Mouse (Mus musculus): ENCODE results near the gene Atg2a.

Gene Atg2a

DNA sequence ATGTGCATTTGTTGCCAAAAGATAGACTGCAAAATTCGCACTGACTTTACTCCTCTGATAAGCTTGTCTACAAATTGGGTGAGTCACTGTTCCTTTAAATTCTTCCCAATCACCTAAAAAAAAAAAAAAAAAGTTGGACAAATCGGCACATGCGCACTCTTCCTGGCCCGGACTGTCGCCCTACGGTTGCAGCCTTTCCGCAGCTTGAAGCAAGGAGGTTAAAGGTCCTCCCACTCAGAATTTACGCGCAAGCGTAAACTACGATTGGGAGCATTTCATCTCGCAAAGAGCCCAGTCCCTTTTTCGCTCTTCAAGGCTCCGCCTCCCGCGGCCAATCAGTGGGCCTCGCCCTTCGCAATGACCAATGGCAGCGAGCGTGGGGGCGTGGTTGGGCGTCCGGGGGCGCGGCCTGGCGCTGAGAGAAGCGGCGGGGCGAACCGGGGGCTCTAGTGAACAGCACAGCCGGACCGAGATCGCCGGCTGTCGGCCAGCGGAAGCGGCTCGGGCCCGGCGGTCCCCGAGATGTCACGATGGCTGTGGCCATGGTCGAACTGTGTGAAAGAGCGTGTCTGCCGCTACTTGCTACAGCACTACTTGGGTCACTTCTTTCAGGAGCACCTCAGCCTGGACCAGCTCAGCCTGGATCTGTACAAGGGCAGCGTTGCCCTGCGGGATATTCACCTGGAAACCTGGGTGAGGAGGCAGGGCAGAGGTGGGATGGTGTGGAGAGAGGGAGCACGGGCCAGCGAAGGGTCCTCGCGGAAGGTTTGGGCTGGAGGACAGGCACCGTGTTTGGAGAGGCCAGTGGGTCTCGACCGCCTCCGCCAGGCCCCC is at the start of gene Atg2a:
Atg2a (plus strand) TSS at position 395 of the 834 bp plus-strand sequence.
- DNase-seq (ENCODE audit: low read depth, low spot score), result peak; percentile 99

DNA sequence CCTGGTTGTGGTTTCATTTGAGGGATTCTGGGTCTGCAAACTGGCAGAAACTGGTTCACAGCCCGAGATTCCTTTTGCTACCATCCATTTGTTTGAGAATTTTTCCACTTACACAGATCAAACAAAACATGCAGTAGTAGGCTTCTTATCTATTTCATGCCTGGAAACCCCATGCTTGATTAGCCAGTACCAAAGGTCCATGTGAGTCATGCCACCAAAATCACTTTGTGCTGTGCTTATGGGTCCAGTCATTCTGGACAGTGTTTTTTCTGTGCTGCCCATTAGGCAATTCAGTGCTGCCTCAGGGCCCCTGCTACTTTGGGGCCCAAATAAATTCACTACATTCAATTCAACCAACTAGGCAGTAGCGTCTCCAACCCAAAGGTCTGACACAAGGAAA is 37.2 kb upstream of the Atg2a start:
- no peak for DNase-seq (ENCODE audit: low read depth, low spot score)

- DNase-seq (ENCODE audit: low read depth, low spot score), result no peak
Measured at GRCm38 (mm10) chr19:6206716-6207115, 34.8 kb upstream of the Atg2a start.

- no peak for DNase-seq (ENCODE audit: low read depth, low spot score)
Measured at GRCm38 (mm10) chr19:6216046-6216705, 25.3 kb upstream of the Atg2a start.

- DNase-seq (ENCODE audit: low read depth, low spot score), result no peak
Measured at GRCm38 (mm10) chr19:6218606-6219005, 22.9 kb upstream of the Atg2a start.

DNA sequence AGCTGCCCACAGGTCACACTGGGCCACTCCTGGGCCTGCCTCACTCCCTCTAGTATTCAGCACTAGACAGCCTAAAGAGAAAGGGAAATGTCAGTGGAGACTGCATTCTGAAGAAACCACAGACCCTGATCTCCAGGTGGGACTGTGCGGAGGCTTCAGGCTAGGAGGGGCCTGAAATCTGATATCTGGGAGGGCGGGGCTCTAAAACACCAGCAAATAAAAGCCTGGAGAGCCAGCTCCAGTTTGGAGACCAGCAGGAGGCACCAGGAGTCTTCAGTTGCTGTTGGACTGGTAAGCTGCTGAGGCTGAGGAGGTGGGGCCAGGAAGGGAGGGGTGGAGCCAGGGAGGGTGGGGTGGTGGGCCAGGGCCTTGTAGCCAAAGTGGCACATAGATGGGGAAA is 15.3 kb upstream of the Atg2a start, which contains the start of gene Gpha2:
Gpha2 (plus strand) TSS at position 246 of the 400 bp plus-strand sequence.
- DNase-seq (ENCODE audit: low read depth, low spot score), result no peak

- no peak for DNase-seq (ENCODE audit: low read depth, low spot score)
Measured at GRCm38 (mm10) chr19:6226763-6227162, 14.7 kb upstream of the Atg2a start.

- DNase-seq (ENCODE audit: low read depth, low spot score), result no peak
Measured at GRCm38 (mm10) chr19:6227864-6228263, 13.6 kb upstream of the Atg2a start.

DNA sequence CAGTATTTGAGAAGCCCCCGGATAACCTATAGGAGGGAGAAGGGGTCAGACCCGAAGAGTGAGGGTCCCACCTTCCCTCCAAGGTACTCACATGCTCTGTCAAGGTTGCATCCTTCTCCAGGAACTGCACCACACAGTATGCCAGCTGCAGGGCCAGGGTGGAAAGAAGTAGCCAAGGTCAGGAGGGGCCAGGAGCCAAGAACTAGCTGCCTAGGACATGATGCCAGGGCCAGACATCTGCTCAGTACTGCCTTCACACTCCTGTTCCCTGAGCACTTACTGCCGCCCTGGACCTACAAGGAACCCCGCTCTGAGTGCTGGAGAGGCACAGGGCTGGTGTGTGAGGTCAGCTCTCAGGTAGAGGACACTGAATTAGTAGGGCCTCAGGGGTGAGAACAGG is 11.1 kb upstream of the Atg2a start:
- DNase-seq (ENCODE audit: low read depth, low spot score), result no peak

DNA sequence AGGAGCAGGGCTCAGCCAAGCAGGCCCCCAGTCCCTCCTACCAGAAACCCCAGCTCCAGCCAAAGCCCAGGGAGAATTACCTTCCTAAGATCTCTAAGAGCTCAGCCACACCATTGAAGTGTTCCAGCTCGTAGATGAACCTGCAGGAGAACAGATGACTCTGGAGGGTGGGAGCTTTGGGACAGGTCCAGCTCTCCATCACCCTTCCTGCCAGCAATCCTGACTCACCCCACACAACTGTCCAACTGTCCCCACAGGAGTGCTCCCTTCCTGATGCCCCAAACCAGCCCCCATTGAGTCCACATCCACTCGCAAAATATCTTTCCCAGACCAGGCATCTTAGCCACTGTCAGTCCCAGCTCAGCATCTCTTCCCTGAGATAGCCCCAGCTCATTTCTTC is 10.4 kb upstream of the Atg2a start:
- DNase-seq (ENCODE audit: low read depth, low spot score), result no peak

- DNase-seq (ENCODE audit: low read depth, low spot score), result no peak
Measured at GRCm38 (mm10) chr19:6233647-6234046, 7.8 kb upstream of the Atg2a start.

- DNase-seq (ENCODE audit: low read depth, low spot score), result peak; percentile 42
Measured at GRCm38 (mm10) chr19:6234337-6235083, 7.0 kb upstream of the Atg2a start.

- DNase-seq (ENCODE audit: low read depth, low spot score), result peak; percentile 91
Measured at GRCm38 (mm10) chr19:6235084-6236052, 6.1 kb upstream of the Atg2a start, which contains the start of gene Ppp2r5b. Ppp2r5b (minus strand) TSS chr19:6235872.

DNA sequence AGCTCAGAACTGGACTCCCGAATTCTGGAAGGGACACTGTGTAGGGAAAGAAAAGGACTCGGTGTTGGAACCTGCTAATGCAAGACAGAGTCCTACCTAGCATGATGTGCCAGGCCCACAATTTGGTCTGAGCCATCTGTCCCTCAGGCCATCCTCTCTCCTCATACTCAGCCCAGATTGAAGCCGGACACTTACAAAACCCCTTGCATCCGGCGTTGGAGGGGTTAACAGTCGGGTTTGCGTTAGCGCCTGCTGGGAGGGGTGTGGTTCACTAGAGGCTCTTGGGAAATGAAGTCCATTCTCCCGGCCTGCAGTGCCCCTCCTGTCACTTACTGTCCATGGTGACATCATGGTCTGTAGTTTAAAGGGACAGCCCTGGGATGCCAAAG is 5.4 kb upstream of the Atg2a start:
- DNase-seq (ENCODE audit: low read depth, low spot score), result peak; percentile 94

DNA sequence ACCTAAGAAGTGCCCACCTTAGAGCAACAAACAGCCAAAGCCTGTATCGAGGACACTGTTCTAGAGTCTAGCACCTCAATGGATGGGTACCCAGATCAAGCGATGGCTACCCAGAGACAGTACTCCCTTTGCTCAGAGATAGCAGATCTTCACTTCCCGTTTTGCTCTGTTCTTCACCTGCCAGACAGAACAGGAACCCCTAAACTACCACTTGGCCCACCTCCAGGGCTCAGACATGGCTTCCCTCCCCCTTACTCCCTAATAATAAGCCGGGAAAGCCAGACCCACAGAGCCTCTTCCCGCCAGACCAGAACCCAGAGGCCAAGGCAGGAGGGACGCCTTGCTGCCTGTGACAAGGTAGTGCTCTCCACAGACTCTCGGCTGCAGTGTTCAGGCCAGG is 4.6 kb upstream of the Atg2a start:
- no peak for DNase-seq (ENCODE audit: low read depth, low spot score)

DNA sequence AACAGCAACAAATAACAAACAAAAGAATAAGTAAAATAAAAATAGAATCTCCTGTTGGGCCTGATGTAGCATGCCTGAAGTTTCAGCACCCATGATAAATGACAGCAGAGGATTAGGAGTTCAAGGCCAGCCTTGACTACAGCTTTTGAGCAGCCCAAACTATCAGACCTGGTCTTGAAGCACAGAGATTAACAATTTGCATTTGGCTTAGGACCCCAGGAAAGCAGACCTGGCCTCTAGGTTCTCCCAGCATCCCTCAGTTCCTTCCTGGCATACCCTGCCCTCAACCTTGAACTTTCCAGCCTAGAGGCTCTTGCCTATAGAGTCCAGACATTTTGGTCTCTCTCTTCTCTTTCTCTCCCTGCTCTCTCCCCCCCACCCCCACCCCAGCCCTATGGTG is 2.7 kb upstream of the Atg2a start:
- no peak for DNase-seq (ENCODE audit: low read depth, low spot score)

- DNase-seq (ENCODE audit: low read depth, low spot score), result no peak
Measured at GRCm38 (mm10) chr19:6240136-6240535, 1.3 kb upstream of the Atg2a start.

DNA sequence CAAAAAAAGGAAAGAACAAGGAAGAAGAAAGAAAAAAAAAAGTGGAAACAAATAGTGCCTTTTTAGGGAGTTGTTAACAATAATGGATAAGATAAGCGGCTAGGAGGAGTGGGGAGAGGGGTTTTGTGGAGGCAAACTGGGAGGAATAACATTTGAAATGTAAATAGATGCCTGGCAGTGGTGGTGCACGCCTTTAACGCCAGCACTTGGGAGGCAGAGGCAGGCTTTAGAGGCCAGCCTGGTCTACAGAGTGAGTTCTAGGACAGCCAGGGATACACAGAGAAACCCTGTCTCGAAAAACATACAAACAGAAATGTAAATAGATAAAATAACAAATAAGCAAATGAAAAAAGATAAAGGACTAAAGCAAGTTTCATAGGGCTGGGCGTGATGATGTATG is 743 bp upstream of the Atg2a start:
- no peak for DNase-seq (ENCODE audit: low read depth, low spot score)

GRCm38 (mm10) chr19:6242281-6242680 is 813 bp downstream of the Atg2a start:
- DNase-seq (ENCODE audit: low read depth, low spot score), result peak; percentile 43

DNA sequence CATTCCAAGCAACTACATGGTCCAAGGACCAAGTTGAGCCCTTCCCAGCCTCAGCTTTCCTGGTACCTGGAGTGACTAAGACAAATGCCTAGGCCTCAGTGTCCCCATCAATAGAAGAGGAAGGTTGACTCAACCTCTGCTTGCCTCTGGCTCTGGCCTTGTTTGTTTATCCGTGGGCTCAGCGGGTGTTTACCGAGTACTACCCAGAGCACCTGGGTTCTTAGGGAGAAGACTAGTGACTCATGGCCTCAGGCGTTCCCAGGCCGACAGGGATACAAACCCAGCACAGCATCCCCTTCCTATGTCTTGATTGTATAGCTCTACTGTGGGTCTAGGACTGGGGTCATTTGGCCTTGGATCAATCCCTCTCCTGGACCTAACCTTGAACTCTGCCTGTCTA is 1.8 kb downstream of the Atg2a start:
- no peak for DNase-seq (ENCODE audit: low read depth, low spot score)

DNA sequence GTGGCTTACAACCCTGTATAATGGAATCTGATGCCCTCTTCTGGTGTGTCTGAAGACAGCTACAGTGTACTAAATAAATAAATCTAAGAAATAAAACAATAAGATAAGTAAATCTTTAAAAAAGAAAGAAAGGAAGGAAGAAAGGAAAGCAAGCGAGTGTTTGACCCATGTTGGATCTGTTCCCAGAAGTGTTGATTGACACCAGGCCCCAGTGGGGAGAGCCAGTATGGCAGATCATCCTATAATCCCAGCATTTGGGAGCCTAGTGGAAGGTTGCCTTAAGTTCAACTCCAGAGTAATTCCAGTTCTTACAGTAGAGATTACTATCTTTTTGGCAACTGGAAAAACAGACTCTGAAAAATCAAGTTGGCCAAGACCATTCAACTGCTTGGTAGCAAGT is 4.3 kb downstream of the Atg2a start:
- no peak for DNase-seq (ENCODE audit: low read depth, low spot score)

Data from skeletal muscle tissue, adult 2 months (tissue).